Mouse (Mus musculus) liver (tissue): ENCODE results near the gene Hoxd8.

Source experiments
- DNase-seq: peaks from one replicate; pipeline ENCODE4 v3.0.0-alpha.2; 2020; ENCODE audit warnings: mixed read lengths

Gene Hoxd8

GRCm38 (mm10) chr2:74736688-74737577, 32.5 kb downstream of the Hoxd8 start:
- DNase-seq, result no peak

DNA sequence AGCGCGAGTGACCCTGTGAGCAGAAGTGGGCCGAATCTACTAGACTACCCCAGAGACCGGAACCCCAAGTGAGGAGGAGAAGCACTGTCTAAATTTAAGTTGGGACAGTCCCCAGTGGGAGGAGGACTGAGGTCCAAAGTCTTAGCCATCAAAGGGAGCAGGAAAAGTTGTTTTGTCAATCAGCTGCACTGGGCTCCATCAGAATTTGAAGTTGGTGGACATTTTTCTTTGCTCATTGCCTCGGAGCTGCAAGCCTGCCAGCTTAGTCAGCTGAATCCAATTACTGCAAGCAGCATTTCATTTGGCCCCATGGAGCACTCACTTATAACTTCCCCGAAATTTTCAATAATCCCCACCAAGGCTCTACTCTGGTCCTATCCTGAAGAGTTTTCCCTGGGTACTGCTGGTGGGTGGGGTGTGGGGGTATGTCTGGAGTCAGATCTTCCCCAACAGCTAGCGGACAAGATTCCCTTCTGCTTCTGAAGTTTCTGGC, 33.2 kb downstream of the Hoxd8 start:
- no peak for DNase-seq

- DNase-seq, result no peak
Observed at GRCm38 (mm10) chr2:74738623-74739475, 34.4 kb downstream of the Hoxd8 start.

DNA sequence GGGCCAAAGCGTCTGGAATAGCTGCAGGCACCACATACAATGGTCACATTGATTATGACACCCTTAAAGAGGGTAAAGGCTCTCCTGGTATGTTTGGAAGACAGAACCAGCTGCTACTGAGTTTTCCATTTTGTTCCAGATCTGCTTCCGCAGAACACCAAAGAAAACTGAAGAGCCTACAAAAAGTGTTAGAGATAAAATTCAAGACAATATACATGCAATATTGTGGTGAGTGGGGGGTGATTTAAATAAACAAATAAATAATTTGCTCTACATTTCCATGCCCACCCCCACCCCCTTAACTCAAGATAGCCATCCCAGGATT, 35.0 kb downstream of the Hoxd8 start:
- no peak for DNase-seq

DNA sequence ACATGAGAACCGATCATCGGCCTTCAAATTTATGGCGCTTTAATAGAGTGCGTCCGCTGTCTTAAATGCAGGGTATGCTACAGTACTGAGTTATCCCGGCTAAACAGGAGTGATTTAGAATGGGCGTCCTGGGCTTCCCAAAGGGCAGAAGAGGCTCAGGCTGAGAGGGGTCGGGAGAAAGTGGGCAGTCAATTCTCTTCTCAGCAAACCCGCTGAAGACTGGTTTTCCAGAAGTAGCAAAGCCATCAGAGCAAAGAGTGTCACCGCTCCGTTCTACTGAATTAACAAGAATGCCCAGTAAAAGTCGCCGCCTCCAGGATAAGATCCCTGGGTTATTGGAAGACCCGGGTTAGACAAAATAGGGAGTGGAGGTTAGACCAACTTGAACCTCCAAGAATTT, 35.5 kb downstream of the Hoxd8 start:
- DNase-seq, result no peak

GRCm38 (mm10) chr2:74740311-74741091, 36.1 kb downstream of the Hoxd8 start:
- DNase-seq, result no peak

GRCm38 (mm10) chr2:74741252-74741978, 37.0 kb downstream of the Hoxd8 start:
- no peak for DNase-seq

DNA sequence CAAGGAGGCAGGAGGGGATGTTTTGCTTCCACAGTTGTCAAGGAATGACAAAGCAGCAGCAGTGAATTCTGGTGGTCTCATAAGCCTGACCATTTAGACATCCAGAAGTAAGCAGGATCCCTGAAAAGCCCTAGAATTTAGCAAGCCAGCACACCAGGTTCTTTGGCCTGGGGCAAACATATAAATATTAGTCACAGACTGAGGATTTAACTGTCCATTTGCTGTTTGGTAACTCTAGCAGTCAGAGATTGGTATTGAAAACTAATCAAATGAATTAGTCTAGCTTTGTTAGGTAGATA, 37.5 kb downstream of the Hoxd8 start:
- no peak for DNase-seq

DNA sequence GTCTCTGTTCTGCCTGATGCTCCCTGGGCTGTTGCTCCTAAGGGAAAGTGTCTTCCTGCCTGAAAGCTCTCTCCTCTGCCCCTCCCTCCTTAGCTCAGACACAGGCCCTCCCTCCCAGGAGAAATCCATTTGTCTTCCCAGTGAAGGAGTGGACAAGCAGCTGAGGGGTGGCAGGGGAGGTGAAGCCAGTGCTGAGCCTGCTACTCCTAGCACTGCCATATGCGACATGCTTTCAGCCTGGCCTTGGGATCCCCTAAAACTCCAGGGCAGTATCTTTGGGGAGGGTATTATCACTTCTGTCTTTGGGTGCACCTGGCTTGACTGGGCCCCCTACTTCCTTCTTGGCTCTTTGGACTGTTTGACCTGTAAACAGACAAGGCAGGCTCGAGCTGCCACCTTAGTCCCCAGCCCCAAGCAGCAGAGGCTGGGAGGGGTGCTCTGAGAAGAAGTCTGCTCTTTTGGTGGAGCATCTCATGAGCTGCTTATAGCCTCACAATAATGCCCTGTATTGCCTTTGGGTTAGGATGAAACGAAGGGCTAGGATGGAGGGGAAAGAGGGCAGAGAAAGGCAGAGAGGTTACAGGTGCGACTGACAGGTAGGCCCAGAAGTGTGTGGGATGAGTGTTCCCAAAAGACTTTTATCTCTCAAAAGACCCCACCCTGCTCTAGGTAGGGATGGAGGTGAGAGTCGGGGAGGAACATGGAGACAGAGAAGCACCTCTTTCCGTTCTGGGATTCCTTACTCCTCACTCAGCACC, 41.3 kb downstream of the Hoxd8 start:
- no peak for DNase-seq

DNA sequence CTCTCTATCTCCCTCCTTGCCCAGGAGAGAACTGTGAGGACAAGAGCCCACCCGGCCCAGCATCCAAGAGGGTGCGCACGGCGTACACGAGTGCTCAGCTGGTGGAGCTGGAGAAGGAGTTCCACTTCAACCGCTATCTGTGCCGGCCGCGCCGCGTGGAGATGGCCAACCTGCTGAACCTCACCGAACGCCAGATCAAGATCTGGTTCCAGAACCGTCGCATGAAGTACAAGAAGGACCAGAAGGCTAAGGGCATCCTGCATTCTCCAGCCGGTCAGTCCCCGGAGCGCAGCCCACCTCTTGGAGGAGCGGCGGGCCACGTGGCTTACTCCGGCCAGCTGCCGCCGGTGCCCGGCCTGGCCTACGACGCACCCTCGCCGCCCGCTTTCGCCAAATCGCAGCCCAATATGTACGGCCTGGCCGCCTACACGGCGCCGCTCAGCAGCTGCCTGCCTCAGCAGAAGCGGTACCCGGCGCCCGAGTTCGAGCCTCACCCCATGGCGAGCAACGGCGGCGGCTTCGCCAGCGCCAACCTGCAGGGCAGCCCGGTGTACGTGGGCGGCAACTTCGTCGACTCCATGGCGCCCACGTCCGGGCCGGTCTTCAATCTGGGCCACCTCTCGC, 42.0 kb downstream of the Hoxd8 start:
- DNase-seq, result no peak

DNA sequence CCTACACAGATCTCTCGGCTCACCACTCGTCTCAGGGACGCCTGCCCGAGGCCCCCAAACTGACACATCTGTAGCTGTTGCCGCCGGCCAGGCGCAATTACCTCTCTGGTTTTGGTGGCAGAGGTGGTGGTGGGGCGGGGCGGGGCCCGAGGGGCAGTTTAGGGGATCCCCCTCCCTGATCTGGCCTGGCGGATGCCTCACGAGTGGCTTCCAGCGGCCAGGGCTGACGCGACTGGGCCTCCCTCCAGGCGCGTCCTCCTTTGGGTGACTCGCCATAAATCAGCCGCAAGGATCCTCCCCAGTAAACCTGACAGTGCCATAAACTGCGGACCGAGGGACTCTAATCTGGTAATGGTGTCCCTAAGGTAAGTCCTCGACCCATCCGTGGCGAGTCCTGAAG, 42.6 kb downstream of the Hoxd8 start:
- DNase-seq, result no peak

DNA sequence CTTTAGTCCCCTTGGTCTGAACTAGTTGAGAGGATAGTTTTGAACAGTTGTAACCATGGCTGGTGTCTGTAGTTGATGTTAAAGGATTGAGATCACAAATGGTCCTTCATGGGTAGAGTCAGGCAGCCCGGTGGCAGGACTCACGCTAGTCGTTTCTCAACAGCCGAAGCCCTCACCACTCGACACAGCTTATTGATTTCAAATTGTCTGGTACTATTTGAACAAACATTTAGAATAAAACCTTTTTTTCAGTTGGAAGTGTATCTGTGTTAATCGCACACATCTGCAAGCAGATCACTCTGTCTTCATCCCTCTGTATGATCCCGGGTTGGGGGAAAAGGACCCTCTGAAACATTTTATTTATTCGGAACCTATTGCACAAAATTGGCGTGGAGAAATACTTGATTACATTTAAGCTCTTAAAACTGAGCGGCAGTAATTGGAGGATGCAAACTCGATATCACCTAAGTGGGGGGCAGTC, 43.3 kb downstream of the Hoxd8 start:
- no peak for DNase-seq

- no peak for DNase-seq
Observed at GRCm38 (mm10) chr2:74748436-74748995, 44.1 kb downstream of the Hoxd8 start.

DNA sequence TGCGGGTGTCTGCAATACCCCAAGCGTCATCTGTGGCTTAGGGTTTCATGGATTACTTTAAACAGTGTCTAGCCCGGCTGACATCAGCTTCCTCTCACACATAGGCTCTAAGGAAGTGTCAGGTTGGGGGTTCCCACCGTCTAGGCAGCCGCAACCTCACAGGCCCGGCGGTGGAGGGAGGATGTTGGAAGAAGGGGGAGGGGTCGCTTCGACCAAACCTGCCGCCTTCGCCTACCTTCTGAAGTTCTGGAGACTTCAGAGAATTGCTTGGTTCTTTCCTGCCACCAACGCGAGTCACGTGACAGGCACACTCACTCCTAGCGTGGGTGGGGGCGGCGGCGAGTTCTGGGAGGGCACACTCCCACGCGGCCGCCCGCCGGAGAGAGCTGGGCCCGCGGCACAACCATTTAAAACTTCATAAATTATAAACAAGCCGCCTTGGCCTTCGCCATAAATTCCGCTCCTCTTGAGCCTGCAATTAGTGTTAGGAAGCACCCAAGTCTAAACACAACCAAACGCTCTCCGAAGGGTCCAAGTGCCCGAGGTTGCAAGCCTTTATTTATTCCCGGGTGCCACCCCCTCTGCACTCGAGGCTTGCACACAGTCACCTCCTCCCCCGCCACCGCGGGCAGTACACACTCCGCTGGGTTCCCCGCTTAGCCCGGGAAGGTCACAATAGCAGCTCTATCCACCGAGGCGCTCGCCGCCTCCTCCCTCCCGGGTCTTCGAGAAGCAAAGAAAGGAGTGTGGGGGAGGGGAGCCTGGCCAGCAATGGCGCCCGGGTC, 45.1 kb downstream of the Hoxd8 start:
- DNase-seq, result no peak

GRCm38 (mm10) chr2:74750731-74751250, 46.4 kb downstream of the Hoxd8 start:
- DNase-seq, result no peak

GRCm38 (mm10) chr2:74751861-74752260, 47.4 kb downstream of the Hoxd8 start:
- DNase-seq, result no peak

DNA sequence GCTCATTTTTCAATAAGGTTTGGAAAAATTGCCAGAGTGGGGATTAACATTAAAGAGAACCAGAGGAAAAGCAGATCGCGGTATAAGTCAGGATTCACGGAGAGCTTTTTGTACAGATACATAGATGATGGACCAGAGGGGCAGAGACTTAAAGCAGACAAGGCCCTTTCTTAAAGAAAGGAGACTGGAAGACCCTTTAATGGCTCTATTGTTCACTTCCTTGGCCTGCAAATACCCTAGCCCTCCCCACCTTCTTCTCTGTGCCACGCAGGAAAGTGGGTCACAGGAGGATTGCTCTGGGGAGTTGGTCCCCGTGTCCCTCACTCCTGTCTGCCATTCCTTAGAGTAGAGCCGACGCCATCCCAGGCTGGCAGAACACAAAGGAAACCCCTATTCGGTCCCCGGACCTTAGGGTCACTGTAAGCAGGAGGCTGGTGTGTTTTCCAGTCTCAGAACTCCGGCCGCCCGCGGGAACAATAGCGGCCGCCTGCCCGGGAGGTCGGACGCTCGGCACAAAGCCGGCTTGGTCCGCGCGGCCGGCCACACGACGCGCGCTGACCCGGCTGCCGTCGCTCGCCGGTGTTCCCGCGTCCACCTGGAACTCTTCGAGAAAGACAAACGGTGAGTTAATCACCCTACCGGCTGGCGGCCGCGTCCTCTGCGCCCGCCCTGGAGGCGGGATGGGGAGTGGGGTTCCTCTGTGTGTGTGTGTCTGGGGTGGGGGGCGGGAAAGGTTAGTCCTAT, 48.2 kb downstream of the Hoxd8 start:
- no peak for DNase-seq

DNA sequence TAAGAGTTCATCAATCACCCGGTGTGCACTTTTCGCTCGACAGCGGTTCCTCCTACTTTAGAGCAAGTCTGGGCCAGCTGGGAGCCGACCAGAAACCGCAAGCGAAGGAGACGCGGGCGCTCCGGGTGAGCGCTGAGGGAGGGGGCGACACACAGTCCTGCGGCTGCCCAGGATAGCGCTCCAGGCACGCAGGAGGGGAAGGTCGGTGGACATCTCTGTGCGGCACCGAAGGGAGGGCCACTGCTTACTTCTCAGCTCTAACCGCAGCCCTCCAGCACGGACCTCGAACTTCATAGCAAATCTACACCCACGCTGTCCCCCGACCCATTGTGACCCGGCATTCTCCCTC, 48.7 kb downstream of the Hoxd8 start:
- no peak for DNase-seq

DNA sequence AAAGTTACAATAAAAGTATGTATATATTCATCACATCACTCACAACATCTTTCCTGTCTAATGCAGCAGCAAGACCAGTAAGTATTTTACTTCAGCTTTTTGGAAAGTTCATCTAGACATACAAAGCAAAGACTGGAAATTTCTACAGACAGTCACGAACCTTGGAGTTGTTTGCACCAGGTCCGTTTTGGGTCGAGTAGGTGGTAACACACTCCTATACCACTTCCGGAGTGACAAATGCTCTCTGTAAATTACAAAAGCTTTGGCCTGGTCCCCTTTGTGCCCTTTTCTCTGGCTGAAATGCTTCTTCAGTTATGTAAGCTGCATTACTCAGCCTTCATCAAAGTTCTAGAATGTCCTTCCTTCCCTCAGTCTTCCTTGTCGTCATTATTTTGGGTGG, 49.3 kb downstream of the Hoxd8 start:
- no peak for DNase-seq
